Mouse (Mus musculus): Measurements from ENCODE around the gene Isyna1. TPM values are rescaled to one million over a fixed set of nuclear protein-coding genes. Genes with fewer than 3 reads are reported as not detected.

Isyna1 gene
- polyA plus RNA-seq, 1 experiment = 61.5 TPM

DNA sequence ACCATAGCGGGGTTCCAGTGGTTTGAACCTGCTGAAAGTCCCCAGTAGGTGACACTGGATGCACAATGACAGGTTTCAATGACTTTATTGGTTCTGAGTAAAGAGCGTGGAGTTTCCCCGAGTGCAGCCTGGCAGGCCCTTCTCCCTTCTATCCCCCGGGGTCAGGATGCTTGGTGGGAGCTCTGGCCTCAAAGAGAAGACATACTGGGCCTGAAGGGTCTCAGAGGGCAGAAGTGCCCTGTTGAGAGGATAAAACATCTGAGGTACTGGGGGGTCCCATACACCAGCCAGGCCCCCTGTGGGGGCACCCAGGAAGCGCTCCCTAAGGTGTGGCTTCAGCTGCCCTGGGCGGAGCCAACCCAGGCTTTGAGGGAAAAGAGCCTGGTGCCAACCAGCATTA is 52.2 kb downstream of the Isyna1 start:
- Histone ChIP-seq H3K36me3 (ENCODE audit: control insufficient read depth, insufficient read depth, low read length, poor library complexity, severe bottlenecking) (peaks cover 9% of the 10 kb centered on the region; the same call in 1 of the 2 replicates), H3K4me1 (ENCODE audit: control insufficient read depth, insufficient read depth, low read length) (peaks cover 27% of the 10 kb centered on the region), H3K4me3 (ENCODE audit: low read depth, low read length) (no peak overlapping the region), H3K9ac (ENCODE audit: low read depth, poor library complexity, severe bottlenecking) (peak overlapping the region; percentile 50), H3K9me3 (replicated peaks; ENCODE audit: control insufficient read depth, insufficient read depth, low read length, poor library complexity, severe bottlenecking) (no peaks in the 10 kb centered on the region), H3K27me3 (ENCODE audit: control insufficient read depth, insufficient read depth, low read length, poor library complexity, severe bottlenecking) (no peaks in the 10 kb centered on the region), H3K27ac (ENCODE audit: insufficient read depth, low read length) (peak overlapping the region; percentile 73)
- TF ChIP-seq POLR2A (IDR thresholded peaks at IDR 0.05; ENCODE audit: insufficient read depth, low read length) (no peak), CTCF (IDR thresholded peaks at IDR 0.05; ENCODE audit: low read depth, low read length) (no peak), EP300 (IDR thresholded peaks at IDR 0.05; ENCODE audit: insufficient read depth, low read depth, low read length) (no peak)

GRCm38 (mm10) chr8:70646775-70647174 is 52.6 kb downstream of the Isyna1 start:
- Histone ChIP-seq H3K9me3 (replicated peaks; ENCODE audit: control insufficient read depth, insufficient read depth, low read length, poor library complexity, severe bottlenecking) (no peaks in the 10 kb centered on the region), H3K36me3 (ENCODE audit: control insufficient read depth, insufficient read depth, low read length, poor library complexity, severe bottlenecking) (peaks cover 9% of the 10 kb centered on the region; the same call in 1 of the 2 replicates), H3K27ac (ENCODE audit: insufficient read depth, low read length) (peak overlapping the region; percentile 73), H3K9ac (ENCODE audit: low read depth, poor library complexity, severe bottlenecking) (peak overlapping the region; percentile 50), H3K4me1 (ENCODE audit: control insufficient read depth, insufficient read depth, low read length) (peaks cover 27% of the 10 kb centered on the region), H3K27me3 (ENCODE audit: control insufficient read depth, insufficient read depth, low read length, poor library complexity, severe bottlenecking) (no peaks in the 10 kb centered on the region), H3K4me3 (ENCODE audit: low read depth, low read length) (no peak overlapping the region)
- no peak for TF ChIP-seq POLR2A (IDR thresholded peaks at IDR 0.05; ENCODE audit: insufficient read depth, low read length)
- no peak for TF ChIP-seq CTCF (IDR thresholded peaks at IDR 0.05; ENCODE audit: low read depth, low read length)
- TF ChIP-seq EP300 (IDR thresholded peaks at IDR 0.05; ENCODE audit: insufficient read depth, low read depth, low read length) = no peak

Other genes starting within 250 kb of the Isyna1 start
- gene Upf1, start 241.1 kb upstream of the Isyna1 start, polyA plus RNA-seq (2011; ENCODE audit: insufficient read depth, insufficient read length, low read depth, missing spikeins) = 46.3 and 50.1 TPM in 2 replicates
- gene Comp, start 220.8 kb upstream of the Isyna1 start, polyA plus RNA-seq (2011; ENCODE audit: insufficient read depth, insufficient read length, low read depth, missing spikeins) = 1.4 and 2.0 TPM in 2 replicates
- 7.7 and 9.6 TPM in 2 replicates for gene Crtc1, start 154.8 kb upstream of the Isyna1 start, polyA plus RNA-seq (2011; ENCODE audit: insufficient read depth, insufficient read length, low read depth, missing spikeins)
- gene Klhl26, start 117.4 kb upstream of the Isyna1 start, polyA plus RNA-seq (2011; ENCODE audit: insufficient read depth, insufficient read length, low read depth, missing spikeins) = 27.4 and 33.7 TPM in 2 replicates
- gene Tmem59l, start 107.0 kb upstream of the Isyna1 start, polyA plus RNA-seq (2011; ENCODE audit: insufficient read depth, insufficient read length, low read depth, missing spikeins) = 3.3 and 4.2 TPM in 2 replicates
- gene Crlf1, start 101.2 kb upstream of the Isyna1 start, polyA plus RNA-seq (2011; ENCODE audit: insufficient read depth, insufficient read length, low read depth, missing spikeins) = 6.1 and 7.5 TPM in 2 replicates
- gene Rex1bd, start 87.6 kb upstream of the Isyna1 start, polyA plus RNA-seq (2011; ENCODE audit: insufficient read depth, insufficient read length, low read depth, missing spikeins) = 40.0 and 43.7 TPM in 2 replicates
- 1,157 and 1,272 TPM in 2 replicates for gene Uba52, start 83.6 kb upstream of the Isyna1 start, polyA plus RNA-seq (2011; ENCODE audit: insufficient read depth, insufficient read length, low read depth, missing spikeins)
- gene Fkbp8, start 66.6 kb upstream of the Isyna1 start, polyA plus RNA-seq (2011; ENCODE audit: insufficient read depth, insufficient read length, low read depth, missing spikeins) = 80.5 and 87.3 TPM in 2 replicates
- 57.4 and 63.5 TPM in 2 replicates for gene Kxd1, start 66.4 kb upstream of the Isyna1 start, polyA plus RNA-seq (2011; ENCODE audit: insufficient read depth, insufficient read length, low read depth, missing spikeins)
- gene Ell, start 54.9 kb upstream of the Isyna1 start, polyA plus RNA-seq (2011; ENCODE audit: insufficient read depth, insufficient read length, low read depth, missing spikeins) = 12.4 and 13.2 TPM in 2 replicates
- gene Ssbp4, start 14.5 kb downstream of the Isyna1 start, polyA plus RNA-seq (2011; ENCODE audit: insufficient read depth, insufficient read length, low read depth, missing spikeins) = 49.9 and 50.2 TPM in 2 replicates
- not detected in 2 replicates for gene Lrrc25, start 21.8 kb downstream of the Isyna1 start, polyA plus RNA-seq (2011; ENCODE audit: insufficient read depth, insufficient read length, low read depth, missing spikeins)
- gene Gdf15, start 38.1 kb downstream of the Isyna1 start, polyA plus RNA-seq (2011; ENCODE audit: insufficient read depth, insufficient read length, low read depth, missing spikeins) = 1.9 and 2.1 TPM in 2 replicates
- 30.2 and 44.4 TPM in 2 replicates for gene Pgpep1, start 66.0 kb downstream of the Isyna1 start, polyA plus RNA-seq (2011; ENCODE audit: insufficient read depth, insufficient read length, low read depth, missing spikeins)
- 211 TPM in 2 replicates for gene Lsm4, start 78.9 kb downstream of the Isyna1 start, polyA plus RNA-seq (2011; ENCODE audit: insufficient read depth, insufficient read length, low read depth, missing spikeins)
- gene Jund, start 104.6 kb downstream of the Isyna1 start, polyA plus RNA-seq (2011; ENCODE audit: insufficient read depth, insufficient read length, low read depth, missing spikeins) = 56.6 and 66.4 TPM in 2 replicates
- not detected in 2 replicates for gene Iqcn, start 109.1 kb downstream of the Isyna1 start, polyA plus RNA-seq (2011; ENCODE audit: insufficient read depth, insufficient read length, low read depth, missing spikeins)
- 0.99 and 2.5 TPM in 2 replicates for gene Gm3336, start 124.2 kb downstream of the Isyna1 start, polyA plus RNA-seq (2011; ENCODE audit: insufficient read depth, insufficient read length, low read depth, missing spikeins)
- gene Pde4c, start 129.3 kb downstream of the Isyna1 start, polyA plus RNA-seq (2011; ENCODE audit: insufficient read depth, insufficient read length, low read depth, missing spikeins) = 1.9 and 2.3 TPM in 2 replicates
- 6.2 and 6.3 TPM in 2 replicates for gene Rab3a, start 160.3 kb downstream of the Isyna1 start, polyA plus RNA-seq (2011; ENCODE audit: insufficient read depth, insufficient read length, low read depth, missing spikeins)
- 17.7 and 19.1 TPM in 2 replicates for gene Mpv17l2, start 166.6 kb downstream of the Isyna1 start, polyA plus RNA-seq (2011; ENCODE audit: insufficient read depth, insufficient read length, low read depth, missing spikeins)
- gene Pik3r2, start 182.3 kb downstream of the Isyna1 start, polyA plus RNA-seq (2011; ENCODE audit: insufficient read depth, insufficient read length, low read depth, missing spikeins) = 20.1 and 25.1 TPM in 2 replicates
- 9.1 and 10.9 TPM in 2 replicates for gene Mast3, start 210.7 kb downstream of the Isyna1 start, polyA plus RNA-seq (2011; ENCODE audit: insufficient read depth, insufficient read length, low read depth, missing spikeins)
- gene Il12rb1, start 214.1 kb downstream of the Isyna1 start, polyA plus RNA-seq (2011; ENCODE audit: insufficient read depth, insufficient read length, low read depth, missing spikeins) = 1.1 and 2.0 TPM in 2 replicates
- gene Arrdc2, start 245.3 kb downstream of the Isyna1 start, polyA plus RNA-seq (2011; ENCODE audit: insufficient read depth, insufficient read length, low read depth, missing spikeins) = 11.1 and 12.1 TPM in 2 replicates